Mouse (Mus musculus): ENCODE results near the gene Fam57a.

Fam57a gene

GRCm38 (mm10) chr11:76255431-76256001, 76.0 kb downstream of the Fam57a start:
- ChIA-PET POLR2A (interaction anchor here in 1 of 4 experiments (0.5 to 1.5 kb wide), 5 partner anchors 11 to 151 kb away, joined by 3 to 5 read pairs (median 4); partner anchors contain the start of gene Timm22), CTCF (interaction anchor here (0.5 to 2.7 kb wide), 10 partner anchors 17 to 155 kb away, joined by 3 to 11 read pairs (median 4); partner anchors contain the start of genes Dbil5 (in 1 of the 4), Gemin4 (in 1 of the 4) and Timm22 (in 1 of the 4))

GRCm38 (mm10) chr11:76256129-76256528, 76.7 kb downstream of the Fam57a start:
- POLR2A ChIA-PET = interaction anchor here in 1 of 4 experiments (0.5 to 1.5 kb wide), 7 partner anchors 10 to 150 kb away, joined by 3 to 5 read pairs (median 3); partner anchors contain the start of gene Timm22
- CTCF ChIA-PET = interaction anchor here (0.5 to 2.7 kb wide), 13 partner anchors 14 to 154 kb away, joined by 3 to 11 read pairs (median 3); partner anchors contain the start of genes Timm22 (in 2 of the 4), Dbil5 (in 1 of the 4) and Gemin4 (in 1 of the 4)

- CTCF ChIA-PET = interaction anchor here in 3 of 4 experiments (1.0 to 2.7 kb wide), 7 partner anchors 130 to 153 kb away, joined by 3 to 8 read pairs (median 4); partner anchors contain the start of gene Timm22 (in 3 of the 3)
- POLR2A ChIA-PET = interaction anchor here in 2 of 4 experiments (0.5 to 1.7 kb wide), 5 partner anchors 9 to 381 kb away, joined by 3 to 6 read pairs (median 4); partner anchors contain the start of gene Timm22 (in 1 of the 2)
Observed at GRCm38 (mm10) chr11:76257386-76257785, 77.9 kb downstream of the Fam57a start.

GRCm38 (mm10) chr11:76258511-76258910, 79.0 kb downstream of the Fam57a start:
- ChIA-PET CTCF (interaction anchor here in 1 of 4 experiments (1.0 to 2.2 kb wide), 2 partner anchors 128 to 152 kb away, joined by 3 to 8 read pairs; no protein-coding TSS in a partner anchor), POLR2A (no interaction called here)

GRCm38 (mm10) chr11:76260208-76261050, 81.0 kb downstream of the Fam57a start:
- CTCF ChIA-PET = interaction anchor here in 1 of 4 experiments (1.0 kb wide), 1 partner anchor 138 kb away, joined by 3 read pairs; no protein-coding TSS in a partner anchor
- POLR2A ChIA-PET = interaction anchor here in 2 of 4 experiments (0.6 to 4.3 kb wide), 9 partner anchors 8 to 146 kb away, joined by 3 to 18 read pairs (median 4); partner anchors contain the start of gene Timm22 (in 1 of the 2)

- ChIA-PET CTCF (interaction anchor here in 3 of 4 experiments (0.9 to 3.4 kb wide), 5 partner anchors 8 to 137 kb away, joined by 3 to 21 read pairs (median 3); partner anchors contain the start of genes Dbil5 (in 1 of the 3) and Gemin4 (in 1 of the 3)), POLR2A (interaction anchor here in 3 of 4 experiments (0.6 to 4.3 kb wide), 10 partner anchors 9 to 152 kb away, joined by 3 to 18 read pairs (median 6); partner anchors contain the start of gene Timm22 (in 1 of the 3))
Observed at GRCm38 (mm10) chr11:76261224-76261623, 81.8 kb downstream of the Fam57a start.

- CTCF ChIA-PET = interaction anchor here (0.6 to 5.0 kb wide), 15 partner anchors 9 to 461 kb away, joined by 3 to 21 read pairs (median 4); partner anchors contain the start of genes Timm22 (in 2 of the 4) and Nxn (in 1 of the 4)
- POLR2A ChIA-PET = interaction anchor here (0.5 to 4.3 kb wide), 40 partner anchors 9 to 206 kb away, joined by 3 to 18 read pairs (median 4); partner anchors contain the start of genes Timm22 (in 2 of the 4) and Nxn (in 1 of the 4)
Observed at GRCm38 (mm10) chr11:76262611-76263351, 83.3 kb downstream of the Fam57a start.
